Mouse (Mus musculus) embryonic facial prominence, embryonic 11.5 days (tissue): Measurements from ENCODE around the gene Anapc11. TPM values are rescaled to one million over a fixed set of nuclear protein-coding genes. Genes with fewer than 3 reads are reported as not detected.

Experiments
- ATAC-seq: fragments of 200-750 bp; cut with Nextera tagmentation; replicated peaks from 2 replicates; pipeline ENCODE4 v1.8.0; 2017; ENCODE audit warnings: low read depth; ENCODE audit not compliant: insufficient number of reproducible peaks, low FRiP score, low TSS enrichment
- DNase-seq: peaks from one replicate; pipeline ENCODE4 v3.0.0-alpha.2; 2015; ENCODE audit warnings: low spot score
- H3K27ac ChIP-seq: fragments of 300-500 bp; sonication (generic); replicated peaks from 2 replicates; pipeline ENCODE4 v1.5.1; 2014; ENCODE audit warnings: mild to moderate bottlenecking, low read depth, low read length, control low read depth
- H3K27me3 ChIP-seq: fragments of 300-500 bp; sonication (generic); 2 replicates; pipeline ENCODE4 v1.6.1; 2014; ENCODE audit warnings: mild to moderate bottlenecking, low read length, moderate library complexity, mixed read lengths; ENCODE audit not compliant: control insufficient read depth, insufficient read depth
- H3K36me3 ChIP-seq: fragments of 300-500 bp; sonication (generic); replicated peaks from 2 replicates; pipeline ENCODE4 v1.6.1; 2014; ENCODE audit warnings: low read depth, mild to moderate bottlenecking, low read length, moderate library complexity, mixed read lengths; ENCODE audit not compliant: control insufficient read depth, insufficient read depth
- H3K4me1 ChIP-seq: fragments of 300-500 bp; sonication (generic); 2 replicates; pipeline ENCODE4 v1.6.1; 2014; ENCODE audit warnings: low read length, mixed read lengths; ENCODE audit not compliant: control insufficient read depth, insufficient read depth
- H3K4me2 ChIP-seq: fragments of 300-500 bp; sonication (generic); 2 replicates; pipeline ENCODE4 v1.6.1; 2014; ENCODE audit warnings: low read depth, mild to moderate bottlenecking, control low read depth, low read length, moderate library complexity
- H3K4me3 ChIP-seq: fragments of 300-500 bp; sonication (generic); 2 replicates; pipeline ENCODE4 v1.5.1; 2014; ENCODE audit warnings: low read depth, low read length, control low read depth
- H3K9ac ChIP-seq: fragments of 300-500 bp; sonication (generic); replicated peaks from 2 replicates; pipeline ENCODE4 v1.6.1; 2014; ENCODE audit warnings: mild to moderate bottlenecking, control low read depth, low read length
- H3K9me3 ChIP-seq: fragments of 300-500 bp; sonication (generic); replicated peaks from 2 replicates; pipeline ENCODE4 v1.6.1; 2016; ENCODE audit warnings: mild to moderate bottlenecking, low read length, inconsistent platforms, mixed read lengths; ENCODE audit not compliant: control insufficient read depth
- WGBS: fragments of 180-500 bp; shearing (Covaris S2); extraction: QIAGEN DNeasy Blood & Tissue Kit; methylation state at CpG from one replicate; pipeline ENCODE4 v1.1.7; 2014; 5-methylcytosine and 5-hydroxymethylcytosine counted together
- polyA plus RNA-seq: library from polyadenylated mRNA; unstranded; fragments of >200 nt; fragmentation: Nextera tagmentation; extraction: Ambion mirVana; gene quantifications from 2 replicates; pipeline ENCODE4 v1.2.1, GENCODE M21; 2014

Anapc11 gene
- polyA plus RNA-seq, 1 experiment from 2014 or later, result 177 TPM

GRCm38 (mm10) chr11:120603545-120603944 lies 5.3 kb downstream of the Anapc11 start:
- Histone ChIP-seq H3K9me3 (no peaks in the 10 kb centered on the region), H3K36me3 (no peaks in the 10 kb centered on the region; the same call in 1 of the 2 replicates), H3K27me3 (peaks cover 3% of the 10 kb centered on the region; the same call in 1 of the 2 replicates), H3K4me3 (no peak overlapping the region), H3K27ac (no peak overlapping the region), H3K4me1 (peaks cover 5% of the 10 kb centered on the region), H3K4me2 (no peak overlapping the region), H3K9ac (no peak overlapping the region)
- ATAC-seq (no peak), DNase-seq (no peak)
- WGBS, result 83% methylated on average over 2 of the region's 2 CpGs

DNA sequence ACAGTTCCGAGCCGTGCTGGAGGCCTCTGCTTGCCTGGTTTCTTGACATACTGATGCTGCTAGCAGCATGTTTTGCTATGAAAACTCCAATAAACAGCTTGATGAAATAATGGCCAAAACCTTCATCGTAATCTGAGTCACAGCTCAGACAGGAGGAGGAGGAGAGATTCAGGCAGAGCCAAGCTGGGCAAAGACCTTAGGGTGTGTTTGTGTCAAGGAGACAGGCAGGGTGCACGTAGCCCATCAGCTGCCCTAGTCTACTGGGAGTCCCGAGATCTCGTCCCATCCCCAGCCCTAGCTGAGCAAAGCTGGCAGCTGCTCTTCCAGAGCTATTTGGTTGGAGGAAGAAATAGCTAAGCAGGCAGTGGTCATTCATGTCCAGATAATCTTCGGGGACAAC lies 7.4 kb downstream of the Anapc11 start:
- Histone ChIP-seq H3K27me3 (peaks cover 3% of the 10 kb centered on the region; the same call in 1 of the 2 replicates), H3K9me3 (no peaks in the 10 kb centered on the region), H3K27ac (no peak overlapping the region), H3K4me3 (no peak overlapping the region), H3K4me1 (peaks cover 5% of the 10 kb centered on the region), H3K9ac (no peak overlapping the region), H3K4me2 (no peak overlapping the region), H3K36me3 (no peaks in the 10 kb centered on the region; the same call in 1 of the 2 replicates)
- ATAC-seq, result no peak
- DNase-seq, result no peak
- 95% methylated on average over 7 of the region's 7 CpGs for WGBS

GRCm38 (mm10) chr11:120606764-120607163 lies 8.5 kb downstream of the Anapc11 start:
- Histone ChIP-seq H3K4me3 (no peak overlapping the region), H3K36me3 (no peaks in the 10 kb centered on the region; the same call in 1 of the 2 replicates), H3K4me1 (peaks cover 5% of the 10 kb centered on the region), H3K27me3 (peaks cover 3% of the 10 kb centered on the region; the same call in 1 of the 2 replicates), H3K4me2 (no peak overlapping the region), H3K9ac (no peak overlapping the region), H3K27ac (no peak overlapping the region), H3K9me3 (no peaks in the 10 kb centered on the region)
- whole genome bisulfite sequencing, result 78% methylated on average over 4 of the region's 4 CpGs
- ATAC-seq (no peak), DNase-seq (no peak)

- Histone ChIP-seq H3K27me3 (peaks cover 3% of the 10 kb centered on the region; the same call in 1 of the 2 replicates), H3K27ac (no peak within 1 kb of the TSS), H3K4me1 (peaks cover 5% of the 10 kb centered on the region), H3K4me2 (peak within 1 kb of the TSS; percentile 53), H3K9me3 (no peaks in the 10 kb centered on the region), H3K4me3 (peak within 1 kb of the TSS; percentile 18), H3K36me3 (peaks cover 5% of the 10 kb centered on the region; the same call in 1 of the 2 replicates), H3K9ac (peak within 1 kb of the TSS; percentile 51)
- WGBS, result 6% methylated on average over 45 of the region's 45 CpGs
- ATAC-seq (no peak), DNase-seq (peak; percentile 24)
Measured at GRCm38 (mm10) chr11:120608241-120609034, 10.2 kb downstream of the Anapc11 start, which contains the start of gene Npb. Gene Npb, plus strand, starts transcription at chr11:120608477.

GRCm38 (mm10) chr11:120609250-120609649 lies 11.0 kb downstream of the Anapc11 start:
- H3K4me3 ChIP-seq, result no peak overlapping the region
- H3K27ac ChIP-seq, result no peak overlapping the region
- no peak overlapping the region for H3K4me2 ChIP-seq
- no peak overlapping the region for H3K9ac ChIP-seq
- H3K36me3 ChIP-seq, result peaks cover 5% of the 10 kb centered on the region; the same call in 1 of the 2 replicates
- WGBS, result 45% methylated on average over 7 of the region's 8 CpGs
- DNase-seq, result no peak
- H3K4me1 ChIP-seq, result peaks cover 5% of the 10 kb centered on the region
- ATAC-seq, result peak; percentile 49; the same call in 1 of the 2 replicates
- H3K9me3 ChIP-seq, result no peaks in the 10 kb centered on the region
- peaks cover 3% of the 10 kb centered on the region; the same call in 1 of the 2 replicates for H3K27me3 ChIP-seq

DNA sequence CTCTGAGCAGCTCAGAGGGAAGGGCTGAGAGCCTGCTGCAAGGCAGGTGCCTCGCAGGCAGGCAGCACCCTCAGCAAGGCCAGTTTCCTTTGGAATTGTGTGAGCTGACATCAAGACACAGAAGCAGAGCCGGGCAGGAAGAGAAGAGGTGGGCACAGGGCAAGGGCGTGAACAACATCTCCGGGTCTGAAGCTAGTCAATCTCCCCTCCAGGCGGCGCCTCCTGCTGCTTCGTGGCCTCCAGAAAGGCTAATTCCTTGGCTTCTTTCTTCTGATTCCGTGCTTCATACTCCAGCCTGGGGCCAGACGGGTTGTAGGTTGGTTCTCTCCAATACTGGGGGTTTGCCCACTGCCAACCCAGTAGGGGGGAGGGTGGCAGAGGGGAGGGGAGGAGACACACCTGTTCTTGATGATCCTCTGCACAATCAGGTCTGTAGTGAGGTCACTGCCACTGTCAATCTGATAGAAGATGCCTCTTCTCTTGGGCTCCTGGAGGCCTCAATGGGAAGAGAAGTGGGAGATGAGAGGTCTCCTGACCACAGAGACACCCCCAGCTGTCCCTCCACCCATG lies 12.3 kb downstream of the Anapc11 start:
- Histone ChIP-seq H3K4me2 (no peak overlapping the region), H3K36me3 (peaks cover 9% of the 10 kb centered on the region), H3K27ac (no peak overlapping the region), H3K9ac (no peak overlapping the region), H3K4me1 (peaks cover 5% of the 10 kb centered on the region), H3K9me3 (no peaks in the 10 kb centered on the region), H3K4me3 (no peak overlapping the region), H3K27me3 (peaks cover 3% of the 10 kb centered on the region; the same call in 1 of the 2 replicates)
- WGBS, result 80% methylated on average over 9 of the region's 9 CpGs
- ATAC-seq, result no peak
- DNase-seq, result no peak

GRCm38 (mm10) chr11:120612763-120613162 lies 14.5 kb downstream of the Anapc11 start:
- peaks cover 5% of the 10 kb centered on the region for H3K4me1 ChIP-seq
- H3K9me3 ChIP-seq, result no peaks in the 10 kb centered on the region
- peaks cover 3% of the 10 kb centered on the region; the same call in 1 of the 2 replicates for H3K27me3 ChIP-seq
- ATAC-seq, result no peak
- peaks cover 9% of the 10 kb centered on the region for H3K36me3 ChIP-seq
- H3K27ac ChIP-seq, result no peak overlapping the region
- DNase-seq, result peak; percentile 69
- WGBS, result 48% methylated on average over 6 of the region's 6 CpGs
- no peak overlapping the region; the same call in 1 of the 2 replicates for H3K4me3 ChIP-seq
- no peak overlapping the region for H3K4me2 ChIP-seq
- no peak overlapping the region for H3K9ac ChIP-seq
